Mouse (Mus musculus) embryonic fibroblast, embryonic 13.5 days (primary cell): ENCODE measurements around the gene Lingo1.

Experiments
- CTCF ChIP-seq: IDR thresholded peaks from 2 replicates; pipeline ENCODE4 v1.5.1; 2011; ENCODE audit warnings: mild to moderate bottlenecking, control low read depth, low read length, moderate library complexity, borderline replicate concordance; ENCODE audit not compliant: insufficient read depth
- POLR2A ChIP-seq: IDR thresholded peaks from 2 replicates; pipeline ENCODE4 v1.6.1; 2011; ENCODE audit warnings: low read depth, mild to moderate bottlenecking, control low read depth, low read length, moderate library complexity

DNA sequence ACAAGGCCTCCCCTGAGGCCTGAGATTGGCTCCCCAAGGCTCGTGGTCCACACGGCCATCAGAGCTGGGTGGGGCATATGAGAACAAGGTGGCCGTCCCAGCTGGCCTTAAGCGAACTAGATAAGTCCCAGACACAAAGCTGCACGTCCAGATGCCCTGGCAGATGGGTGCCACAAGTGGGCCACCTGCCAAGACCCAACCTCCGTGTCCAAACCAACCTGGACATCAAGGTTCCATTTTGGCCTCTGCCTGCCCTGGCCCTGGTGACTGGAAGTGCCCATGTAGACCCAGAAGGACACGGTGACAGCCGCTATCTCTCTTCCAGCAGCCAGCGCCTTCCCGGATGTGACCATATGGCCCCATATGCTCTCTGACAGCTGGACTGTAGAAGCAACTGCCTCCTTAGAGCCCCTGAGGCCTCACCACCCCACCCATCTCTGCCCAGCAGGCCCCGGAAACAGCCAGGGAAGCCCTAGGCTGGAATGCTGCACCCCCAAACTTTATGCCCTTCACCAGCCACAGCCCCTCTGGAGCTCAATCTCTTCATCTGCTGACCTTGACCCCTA lies 4.5 kb downstream of the Lingo1 start:
- TF ChIP-seq CTCF (no peak), POLR2A (no peak)
